Mouse (Mus musculus): ENCODE data around the gene Scamp5.

- TF ChIP-seq CTCF (IDR thresholded peaks at IDR 0.05; ENCODE audit: extremely low read depth, insufficient read length, insufficient replicate concordance, low read depth, low read length) (no peak), POLR2A (IDR thresholded peaks at IDR 0.05; ENCODE audit: low read depth, low read length) (no peak)
These were observed 39.5 kb downstream of the Scamp5 start for GRCm38 (mm10) chr9:57428391-57428790.
